Mouse (Mus musculus): ENCODE measurements around the gene Npas3. TPM values are rescaled to one million over a fixed set of nuclear protein-coding genes. Genes with fewer than 3 reads are reported as not detected.

The Npas3 gene
- polyA plus RNA-seq, 1 experiment from 2014 or later: 23.2 TPM

DNA sequence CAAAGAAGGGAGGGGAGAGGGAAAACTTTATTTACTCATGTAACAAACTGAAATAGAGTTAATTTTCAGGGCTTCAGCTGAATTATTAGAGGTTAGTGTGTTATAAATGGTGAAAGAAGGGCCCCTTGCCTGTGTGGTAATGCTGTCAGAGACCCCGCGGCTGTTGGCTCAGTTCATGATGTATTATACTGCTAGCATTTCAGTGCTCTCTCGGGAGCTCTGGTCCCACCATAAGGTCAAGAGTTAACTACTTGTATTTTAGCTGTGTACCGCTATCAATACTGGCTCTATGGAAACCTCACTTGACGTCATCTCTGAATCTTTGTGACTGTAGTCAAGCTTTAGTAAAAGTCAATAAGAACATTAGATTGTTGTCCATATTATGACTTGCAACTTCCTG, 415.6 kb downstream of the Npas3 start:
- H3K27me3 ChIP-seq (replicated peaks): no peaks in the 10 kb centered on the region
- H3K27ac ChIP-seq (replicated peaks): no peak overlapping the region
- H3K9me3 ChIP-seq (replicated peaks): no peaks in the 10 kb centered on the region
- no peak overlapping the region for H3K4me2 ChIP-seq
- ATAC-seq (ENCODE audit: low FRiP score): no peak
- H3K9ac ChIP-seq (replicated peaks): no peak overlapping the region
- H3K36me3 ChIP-seq: no peaks in the 10 kb centered on the region
- H3K4me1 ChIP-seq: peaks cover 6% of the 10 kb centered on the region; the same call in 1 of the 2 replicates
- no peak overlapping the region for H3K4me3 ChIP-seq (replicated peaks)
- WGBS: 17% methylated on average over 5 of the region's 5 CpGs

GRCm38 (mm10) chr12:53671846-53672245, 423.4 kb downstream of the Npas3 start:
- Histone ChIP-seq H3K4me2 (no peak overlapping the region), H3K36me3 (no peaks in the 10 kb centered on the region), H3K9ac (replicated peaks) (no peak overlapping the region), H3K27me3 (replicated peaks) (no peaks in the 10 kb centered on the region), H3K27ac (replicated peaks) (no peak overlapping the region), H3K4me3 (replicated peaks) (no peak overlapping the region), H3K9me3 (replicated peaks) (no peaks in the 10 kb centered on the region), H3K4me1 (no peaks in the 10 kb centered on the region)
- ATAC-seq (ENCODE audit: low FRiP score): no peak
- WGBS: 93% methylated on average over 2 of the region's 2 CpGs

- Histone ChIP-seq H3K4me2 (no peak overlapping the region), H3K9me3 (replicated peaks) (no peaks in the 10 kb centered on the region), H3K27ac (replicated peaks) (no peak overlapping the region), H3K9ac (replicated peaks) (no peak overlapping the region), H3K4me1 (no peaks in the 10 kb centered on the region), H3K4me3 (replicated peaks) (no peak overlapping the region), H3K27me3 (replicated peaks) (no peaks in the 10 kb centered on the region), H3K36me3 (no peaks in the 10 kb centered on the region)
- 66% methylated on average over 3 of the region's 3 CpGs for WGBS
- ATAC-seq (ENCODE audit: low FRiP score): no peak
Observed at GRCm38 (mm10) chr12:53677091-53677630, 428.7 kb downstream of the Npas3 start.

- ATAC-seq (ENCODE audit: low FRiP score): no peak
- WGBS: 28% methylated on average over 3 of the region's 3 CpGs
- Histone ChIP-seq H3K36me3 (no peaks in the 10 kb centered on the region), H3K4me3 (replicated peaks) (no peak overlapping the region), H3K27ac (replicated peaks) (no peak overlapping the region), H3K27me3 (replicated peaks) (no peaks in the 10 kb centered on the region), H3K9ac (replicated peaks) (no peak overlapping the region), H3K9me3 (replicated peaks) (no peaks in the 10 kb centered on the region), H3K4me1 (no peaks in the 10 kb centered on the region), H3K4me2 (no peak overlapping the region)
Observed at GRCm38 (mm10) chr12:53678166-53678565, 429.7 kb downstream of the Npas3 start.

DNA sequence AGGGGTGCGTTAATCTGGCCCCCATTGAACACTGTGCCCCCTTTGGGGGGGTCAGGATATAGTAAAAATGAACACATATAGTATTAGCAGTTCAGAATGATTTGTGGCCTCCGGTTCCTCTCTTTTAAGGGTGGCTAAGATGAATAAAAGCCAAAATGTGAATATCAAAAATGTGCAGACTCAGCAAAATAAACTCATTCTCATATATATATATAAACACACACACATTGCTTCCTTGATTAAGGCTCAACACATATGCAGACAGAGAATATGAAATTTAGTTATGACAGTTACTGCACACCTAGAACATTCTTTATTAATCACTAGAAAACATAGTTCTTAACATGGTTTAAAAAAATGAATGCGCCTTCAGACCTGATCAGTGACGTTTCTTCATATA, 430.7 kb downstream of the Npas3 start:
- H3K9ac ChIP-seq (replicated peaks): no peak overlapping the region
- H3K27me3 ChIP-seq (replicated peaks): no peaks in the 10 kb centered on the region
- no peak overlapping the region for H3K27ac ChIP-seq (replicated peaks)
- H3K4me1 ChIP-seq: no peaks in the 10 kb centered on the region
- no peaks in the 10 kb centered on the region for H3K9me3 ChIP-seq (replicated peaks)
- 96% methylated on average over 4 of the region's 4 CpGs for WGBS
- no peak overlapping the region for H3K4me3 ChIP-seq (replicated peaks)
- no peaks in the 10 kb centered on the region for H3K36me3 ChIP-seq
- H3K4me2 ChIP-seq: no peak overlapping the region
- no peak for ATAC-seq (ENCODE audit: low FRiP score)

DNA sequence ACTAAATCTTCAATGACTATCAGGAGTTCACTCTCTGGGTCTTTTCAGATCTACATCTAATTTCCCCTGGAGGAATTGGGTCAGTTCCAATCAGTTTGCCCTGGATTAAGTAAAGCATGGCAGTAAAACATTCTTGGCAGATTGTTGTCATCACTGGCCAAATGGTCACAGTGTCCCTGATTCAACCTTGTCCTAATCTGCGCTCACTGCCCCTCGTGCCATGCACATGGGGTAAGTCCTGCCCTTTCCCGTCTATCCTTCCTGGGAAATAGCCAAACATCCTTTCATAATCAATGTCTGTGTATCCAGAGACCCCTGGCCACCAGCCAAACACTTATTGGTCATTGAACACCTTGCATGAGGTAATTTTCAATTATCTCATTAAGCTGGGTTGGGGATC, 432.0 kb downstream of the Npas3 start:
- no peak for ATAC-seq (ENCODE audit: low FRiP score)
- Histone ChIP-seq H3K4me3 (replicated peaks) (no peak overlapping the region), H3K4me2 (no peak overlapping the region), H3K9me3 (replicated peaks) (no peaks in the 10 kb centered on the region), H3K36me3 (no peaks in the 10 kb centered on the region), H3K4me1 (no peaks in the 10 kb centered on the region), H3K27ac (replicated peaks) (no peak overlapping the region), H3K9ac (replicated peaks) (no peak overlapping the region), H3K27me3 (replicated peaks) (no peaks in the 10 kb centered on the region)
- WGBS: 73% methylated on average over 3 of the region's 3 CpGs

GRCm38 (mm10) chr12:53682036-53682435, 433.6 kb downstream of the Npas3 start:
- H3K9ac ChIP-seq (replicated peaks): no peak overlapping the region
- no peak overlapping the region for H3K4me3 ChIP-seq (replicated peaks)
- H3K4me2 ChIP-seq: no peak overlapping the region
- H3K9me3 ChIP-seq (replicated peaks): no peaks in the 10 kb centered on the region
- H3K27ac ChIP-seq (replicated peaks): no peak overlapping the region
- ATAC-seq (ENCODE audit: low FRiP score): no peak
- WGBS: 58% methylated on average over 3 of the region's 3 CpGs
- H3K27me3 ChIP-seq (replicated peaks): no peaks in the 10 kb centered on the region
- no peaks in the 10 kb centered on the region for H3K36me3 ChIP-seq
- H3K4me1 ChIP-seq: no peaks in the 10 kb centered on the region

DNA sequence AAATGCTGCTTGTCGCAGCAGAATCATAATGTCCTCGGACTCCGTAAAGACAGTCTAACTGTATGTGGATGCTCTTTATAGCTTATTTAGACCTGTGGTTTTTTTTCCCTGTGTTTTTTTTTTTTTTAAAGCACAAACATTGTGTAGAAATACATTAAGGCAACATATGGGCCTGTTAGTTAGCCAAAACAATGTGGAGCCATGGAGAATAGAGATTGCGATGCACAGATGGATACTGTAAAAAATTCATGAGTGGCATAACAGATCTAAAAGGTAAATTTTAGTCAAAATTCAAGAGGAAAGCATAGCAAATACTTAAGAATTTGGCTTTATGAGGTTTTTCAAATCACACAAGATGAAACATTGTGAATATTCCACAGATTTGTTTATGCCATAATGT, 444.0 kb downstream of the Npas3 start:
- H3K9ac ChIP-seq (replicated peaks): no peak overlapping the region
- 57% methylated on average over 4 of the region's 4 CpGs for WGBS
- ATAC-seq (ENCODE audit: low FRiP score): no peak
- H3K9me3 ChIP-seq (replicated peaks): no peaks in the 10 kb centered on the region
- no peaks in the 10 kb centered on the region for H3K27me3 ChIP-seq (replicated peaks)
- H3K4me1 ChIP-seq: no peaks in the 10 kb centered on the region
- H3K4me2 ChIP-seq: no peak overlapping the region
- no peak overlapping the region for H3K27ac ChIP-seq (replicated peaks)
- no peak overlapping the region for H3K4me3 ChIP-seq (replicated peaks)
- no peaks in the 10 kb centered on the region for H3K36me3 ChIP-seq

- no peaks in the 10 kb centered on the region for H3K9me3 ChIP-seq (replicated peaks)
- no peak for ATAC-seq (ENCODE audit: low FRiP score)
- no peak overlapping the region for H3K27ac ChIP-seq (replicated peaks)
- H3K36me3 ChIP-seq: no peaks in the 10 kb centered on the region
- no peak overlapping the region for H3K4me3 ChIP-seq (replicated peaks)
- no peaks in the 10 kb centered on the region for H3K4me1 ChIP-seq
- no peaks in the 10 kb centered on the region for H3K27me3 ChIP-seq (replicated peaks)
- H3K9ac ChIP-seq (replicated peaks): no peak overlapping the region
- no peak overlapping the region for H3K4me2 ChIP-seq
- WGBS: 91% methylated on average over 4 of the region's 4 CpGs
Observed at GRCm38 (mm10) chr12:53694346-53694745, 445.9 kb downstream of the Npas3 start.

- no peaks in the 10 kb centered on the region for H3K36me3 ChIP-seq
- no peak overlapping the region for H3K9ac ChIP-seq (replicated peaks)
- no peaks in the 10 kb centered on the region for H3K4me1 ChIP-seq
- no peak overlapping the region for H3K4me3 ChIP-seq (replicated peaks)
- WGBS: 95% methylated on average over 3 of the region's 3 CpGs
- ATAC-seq (ENCODE audit: low FRiP score): no peak
- no peak overlapping the region for H3K27ac ChIP-seq (replicated peaks)
- H3K4me2 ChIP-seq: no peak overlapping the region
- no peaks in the 10 kb centered on the region for H3K9me3 ChIP-seq (replicated peaks)
- no peaks in the 10 kb centered on the region for H3K27me3 ChIP-seq (replicated peaks)
Observed at GRCm38 (mm10) chr12:53695324-53695723, 446.8 kb downstream of the Npas3 start.

- Histone ChIP-seq H3K27ac (replicated peaks) (no peak overlapping the region), H3K9ac (replicated peaks) (no peak overlapping the region), H3K9me3 (replicated peaks) (no peaks in the 10 kb centered on the region), H3K4me2 (no peak overlapping the region), H3K4me3 (replicated peaks) (no peak overlapping the region), H3K4me1 (no peaks in the 10 kb centered on the region), H3K36me3 (no peaks in the 10 kb centered on the region), H3K27me3 (replicated peaks) (no peaks in the 10 kb centered on the region)
- no peak for ATAC-seq (ENCODE audit: low FRiP score)
- WGBS: 79% methylated on average over 7 of the region's 7 CpGs
Observed at GRCm38 (mm10) chr12:53697645-53698044, 449.2 kb downstream of the Npas3 start.

DNA sequence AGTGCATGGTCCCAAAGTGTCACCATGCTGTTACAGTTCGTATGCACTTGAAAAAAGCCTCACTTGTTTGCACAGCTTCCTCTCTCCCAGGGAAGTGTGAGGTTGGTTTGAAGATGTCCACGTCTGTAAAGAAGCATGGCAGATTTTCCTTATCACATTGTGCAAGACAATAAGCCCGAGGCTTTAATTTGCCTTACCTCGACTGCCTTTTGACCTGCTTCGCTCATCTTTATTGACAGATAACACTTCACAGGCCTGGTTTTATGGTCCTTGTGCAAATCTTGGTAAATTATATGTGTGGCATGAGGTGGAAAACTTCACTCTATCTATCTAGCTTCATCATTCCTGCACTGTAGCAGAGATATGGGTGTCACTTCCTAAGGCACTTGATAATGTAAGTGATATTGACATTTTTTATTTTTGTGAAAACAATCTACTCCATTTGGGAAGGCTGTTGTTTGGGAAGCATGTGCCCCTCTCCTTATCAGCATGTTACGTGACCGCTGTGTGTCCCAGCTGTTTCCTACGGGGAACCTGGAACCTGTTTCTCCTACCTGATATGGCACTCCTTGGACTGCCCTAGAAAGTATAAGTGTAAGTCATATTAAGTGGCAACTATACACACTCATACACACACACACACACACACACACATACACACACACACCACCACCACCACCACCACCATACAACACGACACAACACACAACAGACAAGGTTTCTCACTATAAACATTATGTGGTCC, 450.2 kb downstream of the Npas3 start:
- ATAC-seq (ENCODE audit: low FRiP score): no peak
- Histone ChIP-seq H3K4me2 (no peak overlapping the region), H3K4me1 (no peaks in the 10 kb centered on the region), H3K27ac (replicated peaks) (no peak overlapping the region), H3K27me3 (replicated peaks) (no peaks in the 10 kb centered on the region), H3K36me3 (no peaks in the 10 kb centered on the region), H3K4me3 (replicated peaks) (no peak overlapping the region), H3K9me3 (replicated peaks) (no peaks in the 10 kb centered on the region), H3K9ac (replicated peaks) (no peak overlapping the region)
- WGBS: 86% methylated on average over 9 of the region's 9 CpGs
